Mouse (Mus musculus): ENCODE measurements at regions not wholly inside any gene's neighbourhood (a gene's known extent, or its start where the extent isn't known, plus 50 kb on each side); places are given as distances from the start of the nearest gene placed in this dataset.
A peak's percentile ranks its signal among the peaks of the same experiment; 100 is the strongest.
"Not testable (repeated sequence)": the region's sequence is repeated elsewhere in the genome, so short reads cannot be mapped to it uniquely, and the experiment has no call there.

DNA sequence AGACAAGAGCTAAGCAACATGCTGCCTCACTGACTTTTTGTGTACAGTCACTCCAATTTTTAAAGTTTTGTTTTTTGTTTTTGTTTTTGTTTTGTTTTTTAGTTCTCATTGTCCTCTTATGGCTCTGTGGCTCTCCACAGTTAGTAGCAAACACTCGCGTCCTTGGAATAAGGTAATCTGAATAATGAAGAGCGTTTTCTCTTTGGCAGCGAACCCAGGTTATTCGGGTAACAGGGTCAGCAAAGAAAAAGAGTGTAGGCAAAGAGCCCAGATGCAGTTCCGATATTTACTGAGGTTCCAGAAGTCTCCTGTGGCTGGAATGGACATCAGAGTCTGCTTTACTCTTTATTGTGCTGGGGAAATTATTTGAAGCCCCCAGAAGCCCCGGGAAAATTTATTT, 381.4 kb upstream of the Arid1b start:
- peak in 1 of 2 experiments; percentile 34 for DNase-seq (ENCODE audit: extremely low spot score in 1 of 2, low spot score in 2 of 2)
- intact Hi-C loops (cut with DNase I) = no loop called here

DNA sequence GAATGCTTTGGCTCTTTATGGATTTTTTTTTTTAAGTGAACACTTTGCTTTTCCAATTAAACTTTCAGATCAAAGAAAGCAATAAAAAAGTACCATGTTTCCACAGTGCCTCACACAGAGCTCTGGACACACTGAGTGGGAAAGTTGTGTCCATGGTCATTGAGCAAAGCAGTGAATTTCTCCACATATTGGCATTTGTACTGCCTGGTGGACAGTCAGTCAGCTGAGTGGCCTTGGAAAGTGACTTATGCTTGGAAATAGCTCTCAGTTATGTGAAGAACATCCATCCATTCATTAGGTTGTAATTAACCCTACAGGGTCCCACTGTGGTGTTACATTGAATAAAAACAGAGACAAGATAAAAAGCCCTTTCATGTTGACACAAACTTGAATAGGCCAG, 373.8 kb upstream of the Arid1b start:
- intact Hi-C loops (cut with DNase I) = no loop called here
- DNase-seq (ENCODE audit: extremely low spot score in 1 of 2, low spot score in 2 of 2) = no peak

DNA sequence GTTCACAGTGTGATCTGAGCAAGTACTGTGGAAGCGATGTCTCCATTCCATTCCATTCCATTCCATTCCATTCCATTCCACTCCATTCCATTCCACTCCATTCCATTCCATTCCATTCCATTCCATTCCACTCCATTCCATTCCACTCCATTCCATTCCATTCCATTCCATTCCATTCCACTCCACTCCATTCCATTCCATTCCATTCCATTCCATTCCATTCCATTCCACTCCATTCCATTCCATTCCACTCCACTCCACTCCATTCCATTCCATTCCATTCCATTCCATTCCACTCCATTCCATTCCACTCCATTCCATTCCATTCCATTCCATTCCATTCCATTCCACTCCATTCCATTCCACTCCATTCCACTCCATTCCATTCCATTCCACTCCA, 368.0 kb upstream of the Arid1b start:
- DNase-seq (ENCODE audit: extremely low spot score in 1 of 2, low spot score in 2 of 2); intact Hi-C loops (cut with DNase I): not testable (repeated sequence)

DNA sequence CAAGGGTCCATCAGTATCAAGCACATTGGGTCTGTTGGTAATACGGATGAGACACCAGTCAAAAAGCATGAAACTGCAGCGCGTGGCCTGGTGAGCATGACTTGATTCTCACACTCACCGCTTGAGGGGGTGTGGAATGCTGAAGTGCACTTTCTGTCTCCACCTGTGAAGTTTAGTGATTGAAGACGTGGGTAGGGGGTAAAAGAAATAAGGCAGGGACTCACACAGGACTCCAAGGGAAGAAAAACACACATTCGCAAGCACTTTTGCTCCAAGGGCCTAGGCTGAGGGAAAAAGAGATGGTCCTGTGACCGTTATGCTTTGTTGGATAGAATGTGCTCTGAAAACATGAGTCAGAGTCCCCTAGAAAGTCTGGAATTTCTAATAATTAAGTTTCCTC, 366.6 kb upstream of the Arid1b start:
- intact Hi-C loops (cut with DNase I) = no loop called here

DNA sequence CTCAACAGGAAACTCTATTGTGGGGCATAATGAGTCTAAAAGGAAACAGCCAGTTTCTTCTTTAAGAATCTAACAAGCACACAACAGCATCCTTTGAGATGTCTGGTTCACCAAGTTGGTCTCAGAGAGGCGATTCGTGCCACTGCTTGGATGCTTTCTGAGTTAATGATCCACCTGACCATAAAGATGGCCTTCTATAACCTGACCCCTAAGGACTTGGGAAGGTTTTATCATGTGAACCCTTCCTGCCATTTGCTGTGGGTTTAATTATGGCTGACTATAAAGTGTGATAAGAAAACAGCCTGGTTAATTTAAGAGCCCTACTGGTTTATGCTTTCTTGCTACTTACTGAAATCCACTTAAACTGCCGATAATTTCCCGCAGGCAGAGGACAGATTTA, 363.0 kb upstream of the Arid1b start:
- intact Hi-C loops (cut with DNase I) = no loop called here
- DNase-seq (ENCODE audit: extremely low spot score in 1 of 2, low spot score in 2 of 2) = no peak

More for the DNA sequence above, 366.6 kb upstream of the Arid1b start:
- DNase-seq (ENCODE audit: extremely low spot score in 1 of 2, low spot score in 2 of 2) = no peak

DNA sequence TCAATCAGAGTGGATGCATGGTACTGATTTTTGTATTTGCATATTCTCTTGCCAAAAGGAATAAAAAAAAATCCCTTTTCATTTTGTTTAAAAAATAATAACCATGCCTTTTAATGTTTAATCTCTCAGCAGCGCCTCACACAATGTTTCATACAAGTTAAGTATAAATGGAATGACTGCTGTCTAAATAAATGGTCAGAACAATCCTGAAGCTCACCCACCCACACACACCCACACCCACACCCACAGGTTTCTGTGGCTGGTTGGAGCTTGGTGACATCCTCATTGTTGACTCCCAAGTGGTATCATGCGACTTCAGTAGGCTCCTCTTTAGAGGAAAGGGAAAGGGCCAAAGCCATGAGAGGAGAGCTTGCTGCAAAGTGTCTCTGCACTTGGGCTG, 361.6 kb upstream of the Arid1b start:
- no peak for DNase-seq (ENCODE audit: extremely low spot score in 1 of 2, low spot score in 2 of 2)
- intact Hi-C loops (cut with DNase I) = no loop called here

DNA sequence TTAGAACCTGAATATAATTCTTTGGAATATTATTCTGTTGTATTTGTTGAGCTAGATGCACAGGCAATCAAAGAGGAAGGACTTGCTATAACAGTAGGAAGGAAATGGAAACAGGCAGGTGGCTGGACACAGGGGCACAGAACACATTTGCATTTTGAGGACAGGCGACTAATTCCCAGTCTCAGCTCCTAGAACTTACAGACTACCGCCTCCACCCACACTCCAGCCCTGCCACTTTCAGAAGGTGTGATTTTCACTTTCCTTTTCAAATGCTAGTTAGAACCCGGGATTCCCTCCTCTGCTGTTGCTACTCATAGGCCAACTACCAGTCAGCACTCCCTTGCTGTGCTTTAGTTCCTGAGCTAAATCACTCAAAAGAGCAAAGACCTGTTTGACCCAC, 360.4 kb upstream of the Arid1b start:
- DNase-seq (ENCODE audit: extremely low spot score in 1 of 2, low spot score in 2 of 2) = no peak
- intact Hi-C loops (cut with DNase I) = no loop called here

DNA sequence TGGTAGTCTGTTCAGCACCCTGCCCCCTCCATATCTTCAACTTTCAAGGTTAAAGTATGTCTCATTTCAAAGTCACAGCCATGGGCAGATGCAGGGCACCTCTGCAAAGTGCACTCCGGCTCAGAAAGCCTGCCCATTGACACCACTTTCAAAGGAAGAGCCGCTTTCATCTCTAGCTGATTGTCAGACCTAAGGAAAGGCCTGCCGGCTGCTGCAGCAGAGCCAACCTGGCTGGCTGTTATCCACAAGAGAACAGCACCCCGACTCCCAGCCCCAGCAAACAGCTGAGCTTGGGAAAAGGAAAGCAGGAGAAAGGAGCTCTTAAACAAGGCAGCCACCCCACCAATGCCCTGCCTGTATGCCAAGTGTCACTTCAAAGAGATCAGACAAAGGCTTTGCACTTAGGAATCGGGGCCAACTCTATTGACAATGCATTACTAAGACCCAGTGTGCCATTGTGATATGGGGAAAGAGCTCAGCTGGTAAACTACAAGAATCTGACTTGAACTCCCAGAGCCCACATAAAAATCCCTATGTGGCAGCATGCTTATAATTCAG, 357.3 kb upstream of the Arid1b start:
- no peak for DNase-seq (ENCODE audit: extremely low spot score in 1 of 2, low spot score in 2 of 2)
- intact Hi-C loops (cut with DNase I) = no loop called here

DNA sequence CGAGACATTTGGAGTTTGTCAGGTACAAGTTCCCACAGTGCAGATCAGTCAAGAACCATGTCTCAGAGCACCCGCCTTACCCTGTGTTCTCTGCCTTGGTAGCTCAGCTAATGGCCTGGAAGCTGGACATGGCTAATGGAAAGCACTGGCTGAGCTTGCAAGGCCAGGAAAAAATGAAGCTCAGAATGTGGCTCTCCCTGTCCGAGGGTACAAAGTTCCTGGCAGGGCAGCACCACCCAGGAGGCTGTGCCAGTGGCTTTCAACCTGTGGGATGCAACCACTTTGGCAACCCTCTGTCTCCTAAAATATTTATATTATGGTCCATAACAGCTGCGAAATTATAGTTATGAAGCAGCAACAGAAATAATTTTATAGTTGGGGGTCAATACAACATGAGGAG, 354.6 kb upstream of the Arid1b start:
- no peak for DNase-seq (ENCODE audit: extremely low spot score in 1 of 2, low spot score in 2 of 2)
- intact Hi-C loops (cut with DNase I) = no loop called here

DNA sequence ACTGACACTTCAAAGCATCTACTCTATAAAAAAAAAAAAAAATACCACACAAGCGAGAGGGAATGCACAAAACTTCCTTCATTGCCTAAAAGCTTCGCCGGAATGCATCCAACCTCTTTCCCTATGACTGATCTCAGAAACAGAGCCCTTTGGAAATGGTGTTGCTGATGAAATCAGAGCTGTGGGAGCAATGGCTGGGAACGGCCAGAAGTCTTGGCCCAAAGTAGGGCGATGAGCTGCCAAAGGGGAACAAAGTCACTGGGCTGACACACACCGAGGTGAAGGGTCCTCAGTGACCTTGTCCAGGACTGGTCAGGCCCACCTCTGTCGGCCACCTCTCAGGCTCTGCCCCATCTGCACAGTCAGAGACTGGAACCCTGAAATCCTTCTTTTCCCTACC, 353.6 kb upstream of the Arid1b start:
- intact Hi-C loops (cut with DNase I) = no loop called here
- no peak for DNase-seq (ENCODE audit: extremely low spot score in 1 of 2, low spot score in 2 of 2)

DNA sequence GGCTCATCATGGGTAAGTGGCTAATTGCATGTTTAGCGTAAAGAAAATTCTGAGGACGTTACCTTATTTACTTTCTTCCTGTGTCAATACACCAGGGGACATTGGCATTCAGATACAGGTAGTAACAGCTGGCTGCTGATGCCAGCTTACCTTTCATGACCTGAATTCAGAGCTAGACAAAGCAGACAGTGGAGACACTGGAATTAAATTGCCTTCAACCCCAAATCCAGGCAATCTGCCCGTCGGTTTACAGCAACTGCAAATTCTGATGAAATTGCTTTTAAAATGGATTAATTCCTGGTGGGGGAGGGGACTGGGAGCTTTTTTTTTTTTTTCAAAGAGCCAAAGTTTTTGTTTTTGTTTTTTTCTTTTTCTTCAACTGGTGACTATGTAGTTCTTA, 353.0 kb upstream of the Arid1b start:
- DNase-seq (ENCODE audit: extremely low spot score in 1 of 2, low spot score in 2 of 2) = no peak
- intact Hi-C loops (cut with DNase I) = no loop called here

DNA sequence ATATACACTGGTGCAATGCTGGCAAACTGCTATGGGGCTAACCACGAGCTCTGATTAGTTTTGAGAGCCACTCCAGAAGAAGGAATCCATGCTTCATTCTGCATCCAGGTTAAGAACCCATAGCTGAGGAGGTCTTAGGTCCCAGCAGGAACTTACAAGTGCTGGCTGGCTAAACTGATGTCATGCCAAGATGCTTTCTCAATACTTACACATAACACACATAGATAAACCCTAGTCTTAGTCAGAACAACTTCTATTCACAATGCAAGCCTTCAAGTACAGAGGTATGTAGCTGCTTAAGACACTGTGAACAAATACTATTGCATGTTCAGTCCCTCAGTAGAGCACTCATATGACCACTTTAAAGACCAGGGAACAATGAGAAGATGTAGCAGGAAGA, 352.1 kb upstream of the Arid1b start:
- intact Hi-C loops (cut with DNase I) = no loop called here
- no peak for DNase-seq (ENCODE audit: extremely low spot score in 1 of 2, low spot score in 2 of 2)

DNA sequence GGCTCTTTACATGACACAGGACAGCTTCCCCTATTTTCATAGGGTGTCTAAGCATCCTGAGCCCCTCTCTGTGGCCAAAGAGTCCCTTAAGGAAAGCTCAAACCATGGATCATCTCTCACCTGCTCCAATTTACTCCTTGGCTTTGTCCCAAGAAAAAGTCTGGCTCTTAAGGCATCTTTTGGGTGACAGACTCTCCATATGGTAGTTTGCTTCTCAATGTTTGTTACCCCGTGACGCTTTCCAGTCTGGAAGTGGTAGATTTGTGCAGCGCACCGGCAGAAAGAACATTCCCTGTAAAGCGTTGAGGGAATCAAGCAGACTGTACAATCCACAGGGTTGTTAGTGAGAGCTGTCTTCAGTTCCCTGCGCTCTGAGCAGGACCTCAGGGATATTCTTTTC, 350.8 kb upstream of the Arid1b start:
- intact Hi-C loops (cut with DNase I) = no loop called here
- no peak for DNase-seq (ENCODE audit: extremely low spot score in 1 of 2, low spot score in 2 of 2)

DNA sequence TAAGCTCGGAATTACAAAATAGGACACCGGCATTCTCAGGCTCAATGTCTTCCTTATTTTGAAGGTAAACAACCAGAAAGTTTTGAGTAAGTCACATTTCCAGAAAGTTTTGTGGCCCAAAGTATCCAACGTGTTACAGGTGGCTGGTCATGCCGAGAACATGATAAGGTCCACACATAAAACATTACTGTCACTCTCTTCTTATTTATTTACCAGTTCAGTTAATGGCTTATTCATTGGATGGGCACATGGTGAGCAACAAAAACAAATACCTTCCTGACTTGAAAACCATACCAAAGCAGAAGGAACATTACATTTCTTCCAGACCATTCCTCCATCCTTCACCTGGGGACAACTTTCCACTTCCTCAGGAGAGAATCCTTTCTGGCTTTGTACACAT, 345.5 kb upstream of the Arid1b start:
- intact Hi-C loops (cut with DNase I) = no loop called here
- no peak for DNase-seq (ENCODE audit: extremely low spot score in 1 of 2, low spot score in 2 of 2)

DNA sequence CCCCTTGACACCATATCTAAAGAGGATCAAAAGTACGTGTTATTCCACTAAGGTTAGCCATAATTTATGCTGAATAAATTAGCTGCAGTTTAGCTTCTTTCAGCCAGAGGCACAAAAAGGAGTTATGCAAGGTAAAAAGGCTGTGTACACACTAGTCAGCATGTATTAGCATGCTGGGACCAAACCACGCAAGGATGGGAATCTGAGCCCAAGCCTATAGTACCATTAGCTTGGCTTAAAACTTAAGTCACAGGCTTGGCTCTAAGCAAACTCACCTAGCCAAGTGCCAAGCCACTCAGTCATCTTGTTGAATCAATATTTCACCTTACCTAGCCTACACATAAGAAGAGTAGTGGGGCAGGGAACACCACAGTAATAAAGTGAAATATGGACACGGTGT, 339.9 kb upstream of the Arid1b start:
- no peak for DNase-seq (ENCODE audit: extremely low spot score in 1 of 2, low spot score in 2 of 2)
- intact Hi-C loops (cut with DNase I) = no loop called here

DNA sequence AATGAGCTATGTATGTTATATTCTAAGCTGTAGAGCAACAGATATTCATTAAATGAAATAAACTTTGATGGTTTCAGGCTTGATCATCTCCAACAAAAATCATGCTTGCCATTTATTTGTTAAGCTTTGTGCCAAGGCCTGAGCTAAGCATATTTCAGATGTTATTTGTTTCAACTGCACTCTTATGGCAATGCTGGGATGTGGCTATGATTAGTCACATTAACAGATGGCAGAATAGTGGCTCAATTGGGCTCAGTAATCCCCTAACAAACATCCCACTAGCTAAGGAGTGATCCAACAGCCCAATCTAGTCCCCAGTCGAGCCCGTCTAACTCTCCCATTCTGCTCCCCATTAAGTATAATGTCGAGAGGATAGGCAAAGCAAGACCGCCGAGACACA, 332.1 kb upstream of the Arid1b start:
- DNase-seq (ENCODE audit: extremely low spot score in 1 of 2, low spot score in 2 of 2) = no peak
- intact Hi-C loops (cut with DNase I) = no loop called here

DNA sequence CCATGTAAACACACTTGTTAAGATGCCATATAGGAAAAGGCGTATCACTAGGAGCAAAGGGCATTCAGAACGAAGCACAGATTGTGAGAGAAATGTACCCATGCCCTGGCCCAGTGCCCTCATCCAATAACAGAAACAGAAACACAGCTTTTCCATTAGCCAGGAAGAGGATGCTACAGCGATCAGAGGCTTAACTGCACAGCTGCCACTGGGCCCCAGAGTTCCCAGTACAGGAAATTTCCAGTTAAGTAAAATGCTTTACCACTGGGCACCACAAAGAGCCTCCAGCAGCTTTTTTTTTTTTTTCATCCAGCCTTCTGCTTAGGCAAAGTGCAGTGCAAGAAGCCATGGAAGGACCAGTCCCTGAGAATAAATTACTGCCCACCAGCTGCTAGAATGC, 325.6 kb upstream of the Arid1b start:
- intact Hi-C loops (cut with DNase I) = no loop called here
- DNase-seq (ENCODE audit: extremely low spot score in 1 of 2, low spot score in 2 of 2) = no peak

DNA sequence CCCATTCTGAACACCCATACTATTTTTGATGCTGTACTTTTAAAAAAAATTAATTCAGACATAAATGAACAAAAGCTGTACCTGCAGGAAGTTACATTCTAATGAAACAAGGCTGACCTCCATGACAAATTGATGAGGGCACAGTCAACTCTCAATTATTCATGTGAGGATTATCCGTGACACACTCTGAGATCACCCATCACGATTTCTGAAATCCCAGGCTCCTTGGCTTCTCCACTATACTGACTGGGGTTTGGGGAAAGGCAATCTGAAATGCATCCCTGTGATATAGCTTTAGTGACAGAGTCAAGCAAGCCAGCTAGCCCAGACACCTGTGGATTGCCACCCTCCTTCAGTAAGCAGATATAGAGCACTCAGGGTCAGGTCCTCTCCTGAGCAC, 320.9 kb upstream of the Arid1b start:
- intact Hi-C loops (cut with DNase I) = no loop called here
- DNase-seq (ENCODE audit: extremely low spot score in 1 of 2, low spot score in 2 of 2) = no peak

DNA sequence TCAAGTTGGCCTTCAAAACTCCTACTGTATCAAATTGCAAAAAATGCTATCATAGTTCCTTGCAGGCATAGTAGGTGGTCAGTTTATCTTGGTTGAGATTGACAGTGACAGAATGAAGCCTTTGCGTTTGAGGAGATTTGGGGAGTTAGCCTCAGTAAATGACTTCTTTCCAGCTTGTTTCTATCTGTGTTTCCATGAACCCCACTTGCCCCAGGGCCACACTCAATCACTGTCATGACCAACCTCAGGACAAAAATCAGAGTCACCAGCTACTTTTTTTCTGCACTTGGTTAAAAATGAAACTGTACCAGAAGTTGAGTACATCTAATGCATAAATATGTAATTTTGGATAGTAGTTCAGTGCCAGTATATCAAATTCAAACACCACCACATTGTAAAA, 287.7 kb upstream of the Arid1b start:
- DNase-seq (ENCODE audit: extremely low spot score in 1 of 2, low spot score in 2 of 2) = no peak
- intact Hi-C loops (cut with DNase I) = no loop called here

DNA sequence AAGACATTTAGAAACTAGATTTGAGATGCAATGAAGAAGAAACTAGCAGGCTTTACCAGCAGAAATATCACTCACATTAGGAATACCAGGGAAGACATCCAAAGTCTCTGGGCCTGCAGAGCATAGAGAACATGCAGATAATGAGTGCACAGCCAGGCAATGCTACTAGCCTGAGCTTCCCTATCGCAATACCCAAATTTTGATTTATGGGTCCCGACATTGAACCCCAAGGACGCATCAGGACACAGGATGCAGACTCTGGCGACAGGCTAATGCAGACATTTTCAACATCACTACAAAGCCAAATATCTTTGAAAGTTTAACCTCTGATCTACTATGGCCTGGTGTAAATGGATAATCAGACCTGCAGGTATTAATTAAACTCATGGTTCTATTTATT, 273.1 kb upstream of the Arid1b start:
- intact Hi-C loops (cut with DNase I) = no loop called here
- DNase-seq (ENCODE audit: extremely low spot score in 1 of 2, low spot score in 2 of 2) = no peak

DNA sequence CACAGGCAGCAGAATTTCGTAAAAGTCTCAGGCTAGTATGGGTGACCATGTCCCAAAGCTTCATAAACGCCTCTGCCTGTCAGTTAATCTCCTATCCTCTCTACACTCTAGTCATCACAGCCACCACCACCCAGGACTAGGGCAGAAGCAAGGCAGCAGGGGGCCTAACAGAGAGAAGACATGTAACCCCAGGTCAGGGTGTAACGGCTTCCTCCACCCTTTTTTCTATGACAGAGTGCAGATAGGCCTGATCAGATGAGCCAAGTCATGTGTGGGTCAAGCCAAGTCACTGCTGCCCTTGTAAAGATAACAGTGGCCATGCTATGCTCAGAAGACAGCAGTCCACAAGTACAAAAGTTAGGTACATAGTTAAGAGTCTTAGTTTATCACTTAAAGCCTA, 270.1 kb upstream of the Arid1b start:
- intact Hi-C loops (cut with DNase I) = no loop called here
- no peak for DNase-seq (ENCODE audit: extremely low spot score in 1 of 2, low spot score in 2 of 2)

DNA sequence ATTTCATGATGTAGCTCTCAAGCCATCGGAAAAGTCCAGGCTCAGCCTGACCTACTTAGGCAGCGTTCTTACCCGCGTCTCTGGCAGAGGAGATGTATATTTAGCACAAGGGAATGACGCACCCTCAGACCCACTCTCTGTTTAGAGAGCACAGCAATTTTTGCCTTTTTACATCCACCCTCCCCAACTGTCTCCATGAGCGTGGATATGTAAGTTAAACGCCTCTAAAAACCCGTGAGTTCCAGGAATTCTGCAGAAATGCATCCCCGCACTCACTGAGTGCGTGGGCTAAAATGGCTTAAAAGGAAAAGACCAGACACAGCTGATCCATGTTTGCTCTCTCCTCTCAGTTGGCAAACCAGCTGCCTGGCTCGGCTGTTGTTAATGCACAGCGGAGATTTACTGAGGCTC, 267.8 kb upstream of the Arid1b start:
- intact Hi-C loops (cut with DNase I) = no loop called here
- peak; percentile 34 to 49 for DNase-seq (ENCODE audit: extremely low spot score in 1 of 2, low spot score in 2 of 2)
